Mouse (Mus musculus) limb, embryonic 14.5 days (tissue): ENCODE results near the gene Tank. TPM values are rescaled to one million over a fixed set of nuclear protein-coding genes. Genes with fewer than 3 reads are reported as not detected.

Experiments used
- ATAC-seq: fragments of 200-750 bp; cut with Nextera tagmentation; 2 replicates; pipeline ENCODE4 v1.8.0; 2017; ENCODE audit warnings: low read depth, moderate number of reproducible peaks, moderate TSS enrichment; ENCODE audit not compliant: low FRiP score
- DNase-seq: peaks from one replicate; pipeline ENCODE4 v3.0.0-alpha.2; 2015; ENCODE audit warnings: low spot score
- H3K27ac ChIP-seq: fragments of 300-500 bp; sonication (generic); replicated peaks from 2 replicates; pipeline ENCODE4 v1.5.1; 2014; ENCODE audit warnings: low read depth, mild to moderate bottlenecking, low read length, moderate library complexity, mixed read lengths
- H3K27me3 ChIP-seq: fragments of 300-500 bp; sonication (generic); 2 replicates; pipeline ENCODE4 v1.6.1; 2014; ENCODE audit warnings: low read length, mixed read lengths; ENCODE audit not compliant: control insufficient read depth, insufficient read depth
- H3K36me3 ChIP-seq: fragments of 300-500 bp; sonication (generic); 2 replicates; pipeline ENCODE4 v1.6.1; 2014; ENCODE audit warnings: mild to moderate bottlenecking, low read length, moderate library complexity, mixed read lengths; ENCODE audit not compliant: control insufficient read depth, insufficient read depth
- H3K4me1 ChIP-seq: fragments of 300-500 bp; sonication (generic); 2 replicates; pipeline ENCODE4 v1.6.1; 2014; ENCODE audit warnings: antibody characterized with exemption, low read length, mixed read lengths; ENCODE audit not compliant: control insufficient read depth, insufficient read depth
- H3K4me2 ChIP-seq: fragments of 300-500 bp; sonication (generic); replicated peaks from 2 replicates; pipeline ENCODE4 v1.6.1; 2014; ENCODE audit warnings: low read depth, mild to moderate bottlenecking, low read length, moderate library complexity; ENCODE audit not compliant: severe bottlenecking
- H3K4me3 ChIP-seq: fragments of 300-500 bp; sonication (generic); replicated peaks from 2 replicates; pipeline ENCODE4 v1.5.1; 2014; ENCODE audit warnings: low read length
- H3K9ac ChIP-seq: fragments of 300-500 bp; sonication (generic); 2 replicates; pipeline ENCODE4 v1.6.1; 2014; ENCODE audit warnings: mild to moderate bottlenecking, low read depth, low read length, moderate library complexity; ENCODE audit not compliant: severe bottlenecking
- H3K9me3 ChIP-seq: fragments of 300-500 bp; sonication (generic); 2 replicates; pipeline ENCODE4 v1.6.1; 2016; ENCODE audit warnings: low read length; ENCODE audit not compliant: control insufficient read depth
- POLR2A ChIP-seq: fragments of 200-500 bp; IDR thresholded peaks from 2 replicates; pipeline ENCODE4 v1.8.0; 2012; ENCODE audit warnings: inconsistent platforms, mild to moderate bottlenecking, moderate library complexity, borderline replicate concordance; ENCODE audit not compliant: insufficient read depth, insufficient read length; ENCODE audit errors: extremely low read depth
- WGBS: fragments of 180-500 bp; shearing (Covaris S2); extraction: QIAGEN DNeasy Blood & Tissue Kit; methylation state at CpG from one replicate; pipeline ENCODE4 v1.1.7; 2014; 5-methylcytosine and 5-hydroxymethylcytosine counted together
- polyA plus RNA-seq, 2 experiments: library from polyadenylated mRNA; depleted of rRNA in 1 of 2; stranded (reverse) in 1 of 2; unstranded in 1 of 2; fragments of >200 nt; fragmentation: Nextera tagmentation in 1 of 2; extraction: Ambion mirVana in 1 of 2; gene quantifications; 2 replicates each; pipeline versions ENCODE4 v1.2.1 to v1.2.3; 2012 to 2014

Tank gene
- polyA plus RNA-seq, 2 experiments: 22.7 to 32.1 TPM

GRCm38 (mm10) chr2:61571343-61571955, 6.9 kb upstream of the Tank start:
- Histone ChIP-seq H3K36me3 (no peaks in the 10 kb centered on the region), H3K27ac (no peak overlapping the region), H3K4me1 (no peaks in the 10 kb centered on the region), H3K9me3 (no peaks in the 10 kb centered on the region), H3K27me3 (no peaks in the 10 kb centered on the region), H3K4me3 (no peak overlapping the region), H3K9ac (no peak overlapping the region), H3K4me2 (no peak overlapping the region)
- ATAC-seq: no peak
- no peak for DNase-seq
- TF ChIP-seq POLR2A: no peak
- WGBS: 39% methylated on average over 4 of the region's 4 CpGs

GRCm38 (mm10) chr2:61576497-61576896, 1.9 kb upstream of the Tank start:
- ATAC-seq: no peak
- WGBS: 86% methylated on average over 3 of the region's 3 CpGs
- DNase-seq: no peak

DNA sequence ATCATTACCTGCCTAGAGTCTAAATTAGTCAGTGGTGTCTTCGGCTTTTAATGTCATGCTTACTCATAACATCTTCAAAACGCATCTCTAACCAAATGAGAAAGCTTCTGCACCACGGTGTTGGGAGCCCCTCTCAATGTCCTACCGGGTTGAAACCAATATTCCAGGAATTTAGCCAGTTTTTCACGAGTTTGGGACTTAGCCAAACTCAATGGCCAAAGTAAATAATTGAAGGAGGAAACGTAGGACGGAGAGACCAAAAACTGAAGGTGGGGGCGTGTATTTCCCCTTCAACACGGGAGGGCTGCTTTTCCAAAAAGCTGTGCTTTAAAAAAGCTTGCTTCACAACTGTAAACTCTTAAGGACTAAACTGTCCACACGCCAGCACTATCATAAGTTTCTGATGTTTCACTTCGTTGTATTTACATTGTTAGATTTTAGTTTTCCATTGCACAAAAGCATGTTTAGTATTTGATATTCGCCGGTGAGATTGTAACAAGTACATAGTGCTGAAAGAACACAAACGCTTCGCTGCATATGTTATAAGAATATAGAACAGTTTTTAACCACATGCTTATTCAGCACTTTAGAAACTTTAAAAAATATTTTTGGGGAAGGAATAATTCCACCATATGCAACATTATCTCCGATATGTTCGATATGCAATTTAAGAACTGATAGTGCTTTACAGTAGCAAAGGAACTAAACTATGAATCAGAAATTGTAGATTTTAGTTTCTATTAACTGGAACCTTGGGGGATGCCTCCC, 1.3 kb upstream of the Tank start:
- DNase-seq (peak; percentile 54), ATAC-seq (no peak)
- H3K4me1 ChIP-seq: 0 out of 2 replicates have a peak, but pooled peaks cover 7% of the 10 kb centered on the region
- H3K27ac ChIP-seq: no peak overlapping the region
- H3K27me3 ChIP-seq: no peaks in the 10 kb centered on the region
- no peak overlapping the region for H3K9ac ChIP-seq
- no peak for TF ChIP-seq POLR2A
- H3K4me3 ChIP-seq: no peak overlapping the region
- no peaks in the 10 kb centered on the region for H3K36me3 ChIP-seq
- H3K4me2 ChIP-seq: no peak overlapping the region
- H3K9me3 ChIP-seq: no peaks in the 10 kb centered on the region
- 70% methylated on average over 17 of the region's 17 CpGs for WGBS

More at GRCm38 (mm10) chr2:61576497-61576896, 1.9 kb upstream of the Tank start:
- H3K4me2 ChIP-seq: no peak overlapping the region
- H3K27me3 ChIP-seq: no peaks in the 10 kb centered on the region
- H3K4me3 ChIP-seq: no peak overlapping the region
- no peaks in the 10 kb centered on the region for H3K9me3 ChIP-seq
- no peak overlapping the region for H3K9ac ChIP-seq
- no peak for TF ChIP-seq POLR2A
- H3K27ac ChIP-seq: no peak overlapping the region
- H3K4me1 ChIP-seq: 0 out of 2 replicates have a peak, but pooled peaks cover 7% of the 10 kb centered on the region
- H3K36me3 ChIP-seq: no peaks in the 10 kb centered on the region

DNA sequence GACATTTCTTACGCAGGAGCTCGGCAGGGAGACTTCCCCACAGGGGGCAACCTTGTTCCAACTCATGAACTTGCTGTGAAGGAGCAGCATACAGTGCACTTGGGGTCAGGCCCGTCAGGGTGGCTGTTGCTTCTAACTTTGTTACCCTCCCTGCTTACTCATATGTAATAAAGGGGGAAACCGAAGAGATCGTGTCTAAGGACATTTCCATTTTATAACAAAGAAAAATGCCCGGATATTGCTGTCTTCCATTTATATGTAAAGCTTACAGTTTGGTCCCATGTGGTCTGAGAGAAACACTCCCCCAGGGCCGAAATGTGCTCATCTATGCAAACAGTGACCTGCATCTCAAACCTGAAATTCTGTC, 706 bp upstream of the Tank start:
- Histone ChIP-seq H3K27me3 (no peaks in the 10 kb centered on the region), H3K9me3 (no peaks in the 10 kb centered on the region), H3K4me3 (no peak overlapping the region), H3K36me3 (no peaks in the 10 kb centered on the region), H3K4me2 (no peak overlapping the region), H3K27ac (no peak overlapping the region), H3K4me1 (0 out of 2 replicates have a peak, but pooled peaks cover 7% of the 10 kb centered on the region), H3K9ac (no peak overlapping the region)
- TF ChIP-seq POLR2A: no peak
- 69% methylated on average over 7 of the region's 7 CpGs for WGBS
- no peak for DNase-seq
- ATAC-seq: no peak

DNA sequence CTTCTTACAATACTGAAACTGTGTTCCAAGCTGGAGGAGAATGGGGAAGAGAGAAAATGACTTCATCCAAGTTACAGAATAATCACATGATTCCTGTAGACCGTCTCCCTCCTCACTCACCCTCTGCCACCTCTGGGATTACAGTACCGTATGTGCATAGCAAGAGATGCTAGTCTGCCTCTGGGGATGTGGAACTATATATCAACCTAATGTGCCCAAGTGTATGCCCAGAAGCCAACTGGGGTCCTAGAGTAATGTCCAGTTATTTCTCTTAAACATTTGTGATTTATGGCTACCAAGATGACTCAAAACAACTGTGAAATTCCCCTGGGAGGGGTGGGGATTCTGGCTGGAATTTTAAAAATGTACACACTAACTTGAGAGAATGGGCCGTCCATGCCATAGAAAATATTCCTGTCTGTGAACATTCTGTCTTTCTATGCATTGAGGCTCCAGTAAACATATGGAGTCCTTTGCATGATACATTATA, 1.2 kb downstream of the Tank start:
- 60% methylated on average over 3 of the region's 3 CpGs for WGBS
- TF ChIP-seq POLR2A: no peak
- Histone ChIP-seq H3K4me3 (no peak overlapping the region), H3K36me3 (no peaks in the 10 kb centered on the region), H3K9ac (no peak overlapping the region), H3K4me2 (no peak overlapping the region), H3K9me3 (no peaks in the 10 kb centered on the region), H3K27me3 (no peaks in the 10 kb centered on the region), H3K4me1 (0 out of 2 replicates have a peak, but pooled peaks cover 7% of the 10 kb centered on the region), H3K27ac (no peak overlapping the region)
- DNase-seq: no peak
- peak; percentile 19; the same call in 1 of the 2 replicates for ATAC-seq
